Mouse (Mus musculus): ENCODE measurements at regions not wholly inside any gene's neighbourhood (a gene's known extent, or its start where the extent isn't known, plus 50 kb on each side); places are given as distances from the start of the nearest gene placed in this dataset.
"Not testable (repeated sequence)": the region's sequence is repeated elsewhere in the genome, so short reads cannot be mapped to it uniquely, and the experiment has no call there.

GRCm38 (mm10) chr1:65509003-65509402, 227.1 kb downstream of the Pth2r start:
- no peak for DNase-seq (ENCODE audit: low read depth)

GRCm38 (mm10) chr1:65535674-65536073, 253.8 kb downstream of the Pth2r start:
- no peak for DNase-seq (ENCODE audit: low read depth)

GRCm38 (mm10) chr1:65538509-65538908, 256.7 kb downstream of the Pth2r start:
- DNase-seq (ENCODE audit: low read depth), result no peak

GRCm38 (mm10) chr1:65544219-65544864, 262.5 kb downstream of the Pth2r start:
- no peak for DNase-seq (ENCODE audit: low read depth)

- no peak for DNase-seq (ENCODE audit: low read depth)
Observed at GRCm38 (mm10) chr1:65545336-65546060, 263.6 kb downstream of the Pth2r start.

GRCm38 (mm10) chr1:65548830-65549229, 267.0 kb downstream of the Pth2r start:
- DNase-seq (ENCODE audit: low read depth), result no peak

- DNase-seq (ENCODE audit: low read depth), result no peak
Observed at GRCm38 (mm10) chr1:65587402-65587801, 305.5 kb downstream of the Pth2r start.

GRCm38 (mm10) chr1:65635315-65635714, 291.0 kb upstream of the Crygf start:
- no peak for DNase-seq (ENCODE audit: low read depth)

- DNase-seq (ENCODE audit: low read depth), result peak; percentile 26
Observed at GRCm38 (mm10) chr1:65654460-65654859, 271.9 kb upstream of the Crygf start.

GRCm38 (mm10) chr1:65681960-65682359, 244.4 kb upstream of the Crygf start:
- DNase-seq (ENCODE audit: low read depth), result no peak

- DNase-seq (ENCODE audit: low read depth), result no peak
Observed at GRCm38 (mm10) chr1:65687322-65687721, 239.0 kb upstream of the Crygf start.

GRCm38 (mm10) chr1:65730262-65730661, 196.1 kb upstream of the Crygf start:
- DNase-seq (ENCODE audit: low read depth), result no peak

GRCm38 (mm10) chr1:65757951-65758350, 168.4 kb upstream of the Crygf start:
- no peak for DNase-seq (ENCODE audit: low read depth)

GRCm38 (mm10) chr1:65761141-65761540, 165.2 kb upstream of the Crygf start:
- DNase-seq (ENCODE audit: low read depth), result no peak

- DNase-seq (ENCODE audit: low read depth), result no peak
Observed at GRCm38 (mm10) chr1:65800244-65800643, 126.1 kb upstream of the Crygf start.

GRCm38 (mm10) chr1:65820771-65821170, 105.5 kb upstream of the Crygf start:
- no peak for DNase-seq (ENCODE audit: low read depth)

- no peak for DNase-seq (ENCODE audit: low read depth)
Observed at GRCm38 (mm10) chr1:65841116-65841515, 85.2 kb upstream of the Crygf start.

- peak; percentile 46 for DNase-seq (ENCODE audit: low read depth)
Observed at GRCm38 (mm10) chr1:65847005-65847404, 79.3 kb upstream of the Crygf start.

GRCm38 (mm10) chr1:65873691-65874090, 52.6 kb upstream of the Crygf start:
- not testable (repeated sequence) for DNase-seq (ENCODE audit: low read depth)
